Mouse (Mus musculus) urinary bladder, postnatal 4 days (tissue): ENCODE results near the gene Plxnc1.

Experiments
- DNase-seq, 2 experiments: peaks; one replicate each; pipeline ENCODE4 v3.0.0; 2021 to 2022; ENCODE audit warnings: low spot score in 2 of 2

Plxnc1 gene

GRCm38 (mm10) chr10:94947915-94948675 is 3.5 kb upstream of the Plxnc1 start:
- DNase-seq, result no peak

- no peak for DNase-seq
Observed at GRCm38 (mm10) chr10:94947386-94947785, 2.8 kb upstream of the Plxnc1 start.

DNA sequence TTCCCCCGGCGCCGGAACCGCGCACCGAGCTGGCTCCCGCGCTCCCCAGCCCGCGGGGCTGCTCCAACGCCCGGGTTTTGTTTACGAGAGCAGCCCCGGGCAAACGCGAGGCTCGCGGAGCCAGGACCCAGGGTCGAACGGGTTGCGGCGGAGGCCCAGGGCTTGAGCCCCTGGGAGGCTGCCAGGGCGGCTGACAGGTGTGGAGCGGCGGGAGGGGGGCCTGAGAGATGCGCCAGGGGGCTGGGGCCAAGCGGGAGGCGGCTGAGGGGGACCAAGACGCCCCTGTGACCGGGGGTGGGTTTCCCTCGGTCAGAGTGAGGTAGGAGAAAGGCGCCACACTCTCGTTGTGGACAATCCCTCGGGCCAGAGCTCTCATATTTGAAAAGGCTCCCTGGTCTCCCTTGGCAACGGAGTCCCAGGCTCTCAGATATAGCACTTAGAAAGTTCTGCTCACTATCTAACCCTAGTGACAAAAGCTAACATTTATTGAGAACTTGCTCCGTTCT is 624 bp upstream of the Plxnc1 start:
- no peak for DNase-seq

GRCm38 (mm10) chr10:94943846-94944690 is 567 bp downstream of the Plxnc1 start:
- peak in 1 of 2 experiments; percentile 49 for DNase-seq

DNA sequence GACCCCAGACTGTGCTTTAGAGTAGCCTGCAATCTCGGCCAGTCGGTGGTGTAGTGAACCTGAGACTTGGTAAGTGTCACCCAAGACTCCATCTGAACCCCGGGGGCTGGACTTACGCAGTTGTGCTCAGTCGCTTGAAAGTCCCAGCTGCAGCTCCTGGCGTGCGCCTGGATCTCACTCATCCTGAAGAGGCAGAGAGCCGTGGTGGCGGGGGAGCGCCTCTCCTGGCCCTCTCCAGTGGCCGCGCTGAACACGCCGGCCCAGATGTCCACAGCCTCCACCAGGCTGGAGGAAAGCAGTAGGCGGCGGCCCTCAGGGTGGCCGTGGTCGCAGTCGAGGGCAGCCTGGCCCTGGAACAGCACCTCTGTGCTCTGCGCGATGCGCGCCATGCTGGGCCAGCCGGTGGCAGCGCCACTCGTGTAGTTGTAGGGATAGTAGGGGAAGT is 1.2 kb downstream of the Plxnc1 start:
- DNase-seq, result peak in 1 of 2 experiments; percentile 63

DNA sequence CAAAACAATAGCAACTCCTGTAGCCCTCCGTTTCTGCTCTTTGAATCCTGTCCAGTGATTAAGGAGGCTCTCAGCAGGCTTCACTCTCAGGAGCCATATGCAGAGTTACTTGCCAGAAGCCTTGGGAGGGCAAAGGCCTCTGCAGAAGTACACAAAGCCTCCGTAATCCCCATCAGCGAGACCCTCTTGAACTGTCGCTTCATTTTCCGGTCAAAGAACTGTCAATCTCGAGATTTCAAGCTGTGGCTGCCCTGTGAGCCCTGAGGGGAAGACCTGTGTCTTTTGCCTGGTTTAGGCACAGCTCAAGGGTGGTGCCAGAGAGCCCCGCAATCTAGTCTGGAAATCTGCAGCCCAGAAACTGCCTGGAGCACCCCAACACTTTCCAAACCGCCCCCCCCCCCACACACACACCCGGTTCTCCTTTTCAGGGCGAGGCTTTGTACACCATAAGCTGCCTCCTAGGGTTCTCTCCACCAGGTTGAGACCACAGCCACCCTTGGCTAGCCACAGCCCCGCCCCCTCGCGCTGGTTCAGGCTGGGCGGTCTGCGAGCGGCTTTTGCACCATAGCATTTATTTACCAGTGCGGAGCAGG is 2.1 kb downstream of the Plxnc1 start:
- no peak for DNase-seq

DNA sequence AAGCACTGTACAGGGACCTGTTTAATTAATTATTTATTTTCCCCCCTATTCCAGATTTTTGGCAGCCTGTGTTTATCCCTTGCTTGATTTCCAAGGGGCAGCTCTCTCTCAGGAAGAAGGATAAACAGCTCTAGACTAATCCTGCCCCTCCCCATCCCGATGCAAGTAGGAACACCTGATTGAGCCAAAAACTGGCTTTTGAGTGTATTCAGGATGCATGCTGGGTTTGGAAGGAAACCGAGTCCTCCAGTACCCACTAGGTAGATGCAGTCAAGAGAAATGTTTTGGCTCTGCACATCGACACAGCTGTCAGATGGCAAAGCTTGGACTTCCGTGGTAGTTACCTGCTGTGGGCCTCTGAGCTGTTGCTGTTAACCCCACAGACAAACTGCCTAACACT is 3.1 kb downstream of the Plxnc1 start:
- DNase-seq, result no peak

- DNase-seq, result no peak
Observed at GRCm38 (mm10) chr10:94940786-94941185, 3.8 kb downstream of the Plxnc1 start.

DNA sequence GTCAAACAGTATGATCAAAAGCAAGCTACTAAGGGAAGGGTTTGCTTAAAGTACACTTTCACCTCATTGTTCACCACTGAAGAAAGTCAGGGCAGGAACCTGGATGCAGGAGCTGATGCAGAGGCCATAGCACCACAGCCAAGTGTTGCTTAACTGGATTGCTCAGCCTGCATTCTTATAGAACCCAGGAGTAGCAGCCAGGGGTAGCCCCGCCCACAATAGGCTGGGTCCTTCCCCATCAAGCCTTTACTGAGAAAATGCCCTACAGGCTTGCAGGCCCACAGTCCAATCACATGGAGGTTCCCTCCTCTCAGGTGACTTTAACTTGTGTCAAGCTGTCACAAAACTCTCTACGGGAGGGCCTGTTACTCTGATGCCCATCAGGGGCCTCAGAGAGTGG is 4.6 kb downstream of the Plxnc1 start:
- DNase-seq, result no peak

DNA sequence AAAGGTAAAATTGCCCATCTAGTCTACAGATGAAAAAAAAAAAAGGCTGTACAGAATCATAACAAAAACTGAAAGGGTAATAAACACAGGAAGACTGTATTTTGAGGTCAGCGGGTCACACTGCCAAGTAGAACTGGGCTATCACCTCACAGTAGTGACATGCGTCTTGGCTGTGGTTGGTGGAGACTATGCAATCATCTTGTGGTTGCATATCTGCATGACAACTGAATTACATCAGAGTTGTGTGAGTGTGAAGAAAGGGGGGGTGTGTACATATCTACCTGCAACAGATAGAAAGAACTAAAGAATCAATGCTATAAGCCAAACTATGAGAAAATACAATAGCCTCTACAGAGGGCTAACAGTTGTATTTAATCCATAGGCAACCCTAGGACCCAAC is 5.7 kb downstream of the Plxnc1 start:
- DNase-seq, result no peak

GRCm38 (mm10) chr10:94938320-94938719 is 6.3 kb downstream of the Plxnc1 start:
- DNase-seq, result no peak

DNA sequence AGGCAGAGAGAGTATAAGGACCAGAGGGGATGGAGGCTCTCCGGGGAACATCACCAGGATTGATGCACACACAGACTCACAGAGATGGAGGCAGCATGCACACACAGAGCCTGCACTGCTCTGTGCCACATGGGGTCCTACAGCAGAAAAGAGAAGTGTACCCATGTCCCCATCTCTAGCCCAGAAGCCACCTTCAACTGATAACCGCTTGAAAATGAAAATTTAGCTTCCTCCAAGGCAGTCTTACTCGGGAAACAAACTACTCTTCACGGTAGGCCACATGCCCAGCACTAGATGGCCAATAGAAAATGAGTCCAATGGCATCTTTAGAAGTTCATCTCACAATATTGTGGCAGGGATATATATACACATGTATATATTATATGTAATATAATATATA is 9.4 kb downstream of the Plxnc1 start:
- DNase-seq, result no peak

DNA sequence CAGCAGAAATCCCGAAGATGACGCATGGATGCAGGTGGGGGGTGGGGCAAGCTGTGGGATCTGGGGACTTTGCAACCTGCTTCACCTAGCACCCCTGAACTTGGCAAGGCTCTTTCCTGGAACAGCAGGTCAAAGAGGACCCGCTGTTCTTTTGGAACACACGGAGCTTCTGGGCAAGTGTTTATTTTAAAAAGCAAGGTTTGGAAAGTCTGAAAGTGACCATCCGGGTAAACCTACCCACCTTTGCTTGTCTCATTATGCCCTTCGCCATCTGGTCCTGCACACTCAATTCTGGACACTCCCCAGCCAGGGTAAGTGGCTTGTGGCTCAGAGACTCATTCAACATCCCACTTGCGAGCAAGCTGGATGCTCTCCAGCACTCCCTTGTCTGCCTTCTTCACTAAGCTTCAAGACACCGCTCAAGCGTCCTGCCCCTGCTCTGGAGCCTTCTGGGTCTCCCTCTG is 10.5 kb downstream of the Plxnc1 start:
- no peak for DNase-seq

- peak in 1 of 2 experiments; percentile 48 for DNase-seq
Observed at GRCm38 (mm10) chr10:94931961-94932832, 12.4 kb downstream of the Plxnc1 start.

DNA sequence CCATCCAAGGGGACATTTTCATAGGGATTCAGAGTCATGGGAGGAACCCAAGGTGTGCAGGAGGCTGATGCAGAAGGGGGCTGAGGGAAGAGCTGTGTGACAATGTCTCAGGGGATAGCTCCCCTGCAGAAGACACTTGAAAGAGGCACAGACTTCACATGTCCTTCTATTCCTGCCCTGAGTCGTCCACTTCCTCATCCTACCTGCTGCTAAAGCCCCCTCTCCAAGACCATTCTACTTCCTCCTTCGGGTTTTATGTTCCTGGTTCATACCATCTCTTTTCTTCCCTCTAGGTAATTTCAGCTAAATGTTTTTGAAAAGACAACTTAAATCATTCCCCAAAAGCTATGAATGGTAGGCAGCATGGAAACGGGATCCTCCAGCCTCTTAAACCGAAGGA is 16.5 kb downstream of the Plxnc1 start:
- DNase-seq, result no peak

DNA sequence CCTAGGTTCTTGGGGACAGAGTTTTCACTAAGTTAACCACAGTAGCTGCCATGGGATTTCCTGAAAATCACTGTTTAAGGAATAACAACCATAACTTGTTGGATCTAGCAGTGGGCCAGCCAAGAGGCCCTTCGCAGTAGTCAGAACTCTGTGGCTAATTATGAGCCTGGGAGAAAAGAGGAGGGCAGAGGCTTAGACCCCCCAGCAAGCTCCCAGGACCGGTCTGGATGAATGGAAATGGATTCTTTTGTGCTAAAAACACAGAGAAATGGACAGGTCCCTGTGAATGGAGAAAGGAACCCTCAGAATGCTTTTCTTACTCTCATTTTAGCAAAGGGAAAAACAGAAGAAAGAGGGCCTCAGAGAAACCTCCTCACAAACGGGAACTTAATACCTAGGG is 18.3 kb downstream of the Plxnc1 start:
- DNase-seq, result no peak

DNA sequence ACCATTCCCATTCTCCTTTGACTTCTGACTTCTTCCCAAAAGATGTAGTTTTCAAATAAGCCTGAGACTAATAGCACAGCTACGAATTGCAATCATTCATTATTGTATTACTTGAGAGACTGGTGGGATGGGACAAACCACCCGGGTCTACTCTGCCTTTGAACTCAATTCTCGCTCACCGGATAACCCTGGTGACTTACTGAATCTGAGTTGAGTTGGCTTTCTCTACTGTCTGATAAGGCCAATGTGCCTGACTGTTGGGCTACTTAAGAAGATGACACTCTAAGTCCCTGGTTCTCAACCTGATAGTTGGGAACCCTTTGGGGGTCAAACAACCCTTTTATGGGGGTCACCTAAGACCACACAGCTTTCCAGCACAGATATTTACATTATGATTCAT is 19.8 kb downstream of the Plxnc1 start:
- no peak for DNase-seq

GRCm38 (mm10) chr10:94924450-94924849 is 20.2 kb downstream of the Plxnc1 start:
- no peak for DNase-seq

DNA sequence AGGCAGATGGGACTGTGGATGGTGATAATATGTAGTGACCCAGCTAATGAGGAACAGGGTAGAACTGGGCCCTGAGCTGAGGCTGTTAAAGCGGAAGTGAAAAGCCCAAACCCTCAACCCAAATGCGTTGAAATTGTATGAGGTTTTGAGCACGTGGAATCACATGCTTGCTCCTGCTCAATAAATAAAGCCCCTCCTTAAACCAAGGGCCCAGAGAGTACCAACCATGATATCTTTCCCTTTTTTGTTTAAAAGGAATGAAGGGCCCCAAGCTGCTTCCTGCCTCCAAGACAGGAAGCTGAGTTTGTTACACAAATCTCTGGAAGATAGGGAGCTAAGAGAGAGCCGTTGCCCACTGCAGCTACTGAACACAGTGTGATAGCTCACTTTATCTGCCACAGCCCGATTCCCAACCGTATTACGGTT is 21.3 kb downstream of the Plxnc1 start:
- DNase-seq, result no peak

GRCm38 (mm10) chr10:94922848-94923247 is 21.8 kb downstream of the Plxnc1 start:
- no peak for DNase-seq

DNA sequence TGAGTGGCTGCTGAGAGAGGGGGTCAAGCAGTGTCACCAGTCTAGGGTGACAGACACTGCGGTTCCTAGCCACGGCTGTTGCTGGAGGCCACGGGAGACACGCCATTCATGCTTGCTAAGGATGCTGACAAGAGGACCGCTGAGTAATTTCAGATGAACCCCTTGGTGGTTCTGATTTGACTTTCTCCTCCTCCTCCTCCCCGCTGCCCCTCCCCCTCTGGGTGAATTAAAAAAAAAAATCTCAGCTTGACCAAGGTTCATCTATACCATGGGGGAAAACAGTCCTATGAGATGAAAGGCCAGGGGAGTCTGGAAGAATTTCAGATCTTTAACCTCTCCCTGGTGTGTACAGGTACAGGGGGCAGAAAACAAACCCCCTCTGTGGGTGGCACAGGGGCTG is 22.9 kb downstream of the Plxnc1 start:
- DNase-seq, result no peak
